Mouse (Mus musculus) kidney, postnatal 0 days (tissue): ENCODE data around the gene Pard6b. TPM values are rescaled to one million over a fixed set of nuclear protein-coding genes. Genes with fewer than 3 reads are reported as not detected.

ENCODE experiments used
- ATAC-seq: fragments of 200-750 bp; cut with Nextera tagmentation; replicated peaks from 2 replicates; pipeline ENCODE4 v1.8.0; 2017; ENCODE audit warnings: low read depth, moderate number of reproducible peaks, moderate TSS enrichment, moderate library complexity; ENCODE audit not compliant: low FRiP score
- DNase-seq: peaks from one replicate; pipeline ENCODE4 v3.0.0-alpha.2; 2016; ENCODE audit warnings: low spot score
- H3K27ac ChIP-seq: fragments of 300-500 bp; sonication (generic); 2 replicates; pipeline ENCODE4 v1.5.1; 2014; ENCODE audit warnings: mild to moderate bottlenecking
- H3K27me3 ChIP-seq: fragments of 300-500 bp; sonication (generic); 2 replicates; pipeline ENCODE4 v1.6.1; 2014; ENCODE audit warnings: low read length, mixed read lengths; ENCODE audit not compliant: insufficient read depth
- H3K36me3 ChIP-seq: fragments of 300-500 bp; sonication (generic); 2 replicates; pipeline ENCODE4 v1.6.1; 2014; ENCODE audit warnings: low read length, mixed read lengths; ENCODE audit not compliant: insufficient read depth
- H3K4me1 ChIP-seq: fragments of 300-500 bp; sonication (generic); replicated peaks from 2 replicates; pipeline ENCODE4 v1.6.1; 2014; ENCODE audit warnings: antibody characterized with exemption, low read length, mixed read lengths; ENCODE audit not compliant: insufficient read depth
- H3K4me2 ChIP-seq: fragments of 300-500 bp; sonication (generic); 2 replicates; pipeline ENCODE4 v1.6.1; 2014; ENCODE audit warnings: mild to moderate bottlenecking, low read length, moderate library complexity, mixed read lengths
- H3K4me3 ChIP-seq: fragments of 300-500 bp; sonication (generic); replicated peaks from 2 replicates; pipeline ENCODE4 v1.5.1; 2014; ENCODE audit warnings: low read depth, low read length
- H3K9ac ChIP-seq: fragments of 300-500 bp; sonication (generic); 2 replicates; pipeline ENCODE4 v1.6.1; 2014; ENCODE audit warnings: low read depth, low read length
- H3K9me3 ChIP-seq: fragments of 300-500 bp; sonication (generic); replicated peaks from 2 replicates; pipeline ENCODE4 v1.6.1; 2016; ENCODE audit warnings: low read length, inconsistent platforms, mixed read lengths
- CTCF ChIP-seq: IDR thresholded peaks from 2 replicates; pipeline ENCODE4 v1.5.1; 2016; ENCODE audit warnings: antibody characterized with exemption, low read depth, mild to moderate bottlenecking, moderate library complexity
- WGBS: fragments of 180-500 bp; shearing (Covaris S2); extraction: QIAGEN DNeasy Blood & Tissue Kit; methylation state at CpG from one replicate; pipeline ENCODE4 v1.1.7; 2014; 5-methylcytosine and 5-hydroxymethylcytosine counted together
- microRNA-seq: library from miRNA; unstranded; fragments of <30 nt; microRNA quantifications from one replicate; pipeline ENCODE4, GENCODE M21; 2016
- polyA plus RNA-seq: library from polyadenylated mRNA; unstranded; fragments of >200 nt; fragmentation: Nextera tagmentation; extraction: Ambion mirVana; gene quantifications from 2 replicates; pipeline ENCODE4 v1.2.1, GENCODE M21; 2015

Gene Pard6b
- polyA plus RNA-seq, 1 experiment from 2014 or later: 28.6 TPM

GRCm38 (mm10) chr2:168145437-168145836 lies 64.6 kb downstream of the Pard6b start:
- WGBS: 58% methylated on average over 2 of the region's 2 CpGs
- H3K9ac ChIP-seq: 0 out of 2 replicates have a peak overlapping the region, but pooled peaks have one; percentile 13
- DNase-seq (no peak), ATAC-seq (no peak)
- no peak overlapping the region for H3K4me2 ChIP-seq
- H3K27ac ChIP-seq: no peak overlapping the region
- H3K9me3 ChIP-seq: no peaks in the 10 kb centered on the region
- H3K36me3 ChIP-seq: no peaks in the 10 kb centered on the region
- no peaks in the 10 kb centered on the region for H3K4me1 ChIP-seq
- no peak for TF ChIP-seq CTCF
- H3K27me3 ChIP-seq: no peaks in the 10 kb centered on the region
- H3K4me3 ChIP-seq: no peak overlapping the region

GRCm38 (mm10) chr2:168147722-168148432 lies 67.1 kb downstream of the Pard6b start:
- Histone ChIP-seq H3K9ac (no peak overlapping the region), H3K27me3 (no peaks in the 10 kb centered on the region), H3K27ac (no peak overlapping the region), H3K4me2 (no peak overlapping the region), H3K36me3 (no peaks in the 10 kb centered on the region), H3K4me3 (no peak overlapping the region), H3K9me3 (no peaks in the 10 kb centered on the region), H3K4me1 (no peaks in the 10 kb centered on the region)
- TF ChIP-seq CTCF: no peak
- ATAC-seq: peak; percentile 52; the same call in 1 of the 2 replicates
- WGBS: 66% methylated on average over 22 of the region's 22 CpGs
- no peak for DNase-seq

- H3K4me1 ChIP-seq: no peaks in the 10 kb centered on the region
- TF ChIP-seq CTCF: no peak
- H3K36me3 ChIP-seq: no peaks in the 10 kb centered on the region
- H3K4me2 ChIP-seq: no peak overlapping the region
- no peak for ATAC-seq
- no peaks in the 10 kb centered on the region for H3K27me3 ChIP-seq
- no peak for DNase-seq
- H3K4me3 ChIP-seq: no peak overlapping the region
- no peak overlapping the region for H3K27ac ChIP-seq
- 93% methylated on average over 8 of the region's 8 CpGs for WGBS
- no peak overlapping the region for H3K9ac ChIP-seq
- no peaks in the 10 kb centered on the region for H3K9me3 ChIP-seq
Observed at GRCm38 (mm10) chr2:168149241-168149640, 68.4 kb downstream of the Pard6b start.

Small RNAs within 50 kb of the gene (microRNA-seq; reads per million reads assigned to microRNA genes)
- not detected for gene Gm24327

Other genes with a start within 250 kb of the Pard6b start
- gene Ptpn1, start 148.9 kb upstream of the Pard6b start, polyA plus RNA-seq: 54.2 and 65.2 TPM in 2 replicates
- 2.3 and 2.8 TPM in 2 replicates for gene Ripor3, start 70.4 kb upstream of the Pard6b start, polyA plus RNA-seq
- gene Adnp, start 126.1 kb downstream of the Pard6b start, polyA plus RNA-seq: 6.0 and 13.1 TPM in 2 replicates
- gene Gm20716, start 149.4 kb downstream of the Pard6b start, polyA plus RNA-seq: 8.3 and 11.1 TPM in 2 replicates
- 154 and 169 TPM in 2 replicates for gene Dpm1, start 149.6 kb downstream of the Pard6b start, polyA plus RNA-seq
- 7.7 and 9.3 TPM in 2 replicates for gene Mocs3, start 149.6 kb downstream of the Pard6b start, polyA plus RNA-seq
- gene Kcng1, start 200.7 kb downstream of the Pard6b start, polyA plus RNA-seq: 0.76 and 0.83 TPM in 2 replicates